Mouse (Mus musculus) heart, embryonic 14.5 days (tissue): ENCODE measurements around the gene Pard3b. TPM values are rescaled to one million over a fixed set of nuclear protein-coding genes. Genes with fewer than 3 reads are reported as not detected.

Experiments
- ATAC-seq: fragments of 200-750 bp; cut with Nextera tagmentation; 2 replicates; pipeline ENCODE4 v1.8.0; 2017; ENCODE audit warnings: low read depth, moderate TSS enrichment; ENCODE audit not compliant: insufficient number of reproducible peaks, insufficient read depth, low FRiP score
- H3K27ac ChIP-seq, 2 experiments: fragments of 200-500 bp in 1 of 2; fragments of 300-500 bp in 1 of 2; sonication (generic) in 1 of 2; replicated peaks in 1 of 2; 2 replicates each; pipeline ENCODE4 v1.5.1; 2012 to 2014; ENCODE audit warnings: low read depth in 2 of 2, low read length in 2 of 2, control low read depth in 1 of 2, mild to moderate bottlenecking in 1 of 2, mixed read lengths in 1 of 2; ENCODE audit not compliant: control insufficient read depth in 1 of 2, insufficient read depth in 1 of 2
- H3K27me3 ChIP-seq: fragments of 300-500 bp; sonication (generic); 2 replicates; pipeline ENCODE4 v1.6.1; 2014; ENCODE audit warnings: mild to moderate bottlenecking, low read length, control low read depth; ENCODE audit not compliant: control insufficient read depth, insufficient read depth
- H3K36me3 ChIP-seq: fragments of 300-500 bp; sonication (generic); 2 replicates; pipeline ENCODE4 v1.6.1; 2014; ENCODE audit warnings: mild to moderate bottlenecking, control low read depth, low read length, mixed read lengths; ENCODE audit not compliant: control insufficient read depth, insufficient read depth
- H3K4me1 ChIP-seq, 2 experiments: fragments of 200-500 bp in 1 of 2; fragments of 300-500 bp in 1 of 2; sonication (generic) in 1 of 2; 2 replicates each; pipeline ENCODE4 v1.6.1; 2012 to 2014; ENCODE audit warnings: low read length in 2 of 2, control low read depth in 1 of 2, mixed read lengths in 1 of 2; ENCODE audit not compliant: control insufficient read depth in 2 of 2, insufficient read depth in 2 of 2
- H3K4me2 ChIP-seq: fragments of 300-500 bp; sonication (generic); 2 replicates; pipeline ENCODE4 v1.6.1; 2014; ENCODE audit warnings: mild to moderate bottlenecking, low read length
- H3K4me3 ChIP-seq, 2 experiments: fragments of 200-500 bp in 1 of 2; fragments of 300-500 bp in 1 of 2; sonication (generic) in 1 of 2; 2 replicates each; pipeline ENCODE4 v1.5.1; 2012 to 2014; ENCODE audit warnings: low read length in 2 of 2, mild to moderate bottlenecking in 2 of 2, control low read depth in 1 of 2, low read depth in 1 of 2, moderate library complexity in 1 of 2; ENCODE audit not compliant: control insufficient read depth in 1 of 2, insufficient read depth in 1 of 2
- H3K9ac ChIP-seq: fragments of 300-500 bp; sonication (generic); 2 replicates; pipeline ENCODE4 v1.6.1; 2014; ENCODE audit warnings: mild to moderate bottlenecking, low read length
- H3K9me3 ChIP-seq: fragments of 300-500 bp; sonication (generic); 2 replicates; pipeline ENCODE4 v1.6.1; 2016; ENCODE audit warnings: low read length, control low read depth; ENCODE audit not compliant: control insufficient read depth
- WGBS: fragments of 180-500 bp; shearing (Covaris S2); extraction: QIAGEN DNeasy Blood & Tissue Kit; methylation state at CpG from one replicate; pipeline ENCODE4 v1.1.7; 2014; 5-methylcytosine and 5-hydroxymethylcytosine counted together
- polyA plus RNA-seq: library from polyadenylated mRNA; unstranded; fragments of >200 nt; fragmentation: Nextera tagmentation; extraction: Ambion mirVana; gene quantifications from 2 replicates; pipeline ENCODE4 v1.2.1, GENCODE M21; 2014

The Pard3b gene
- polyA plus RNA-seq, 1 experiment from 2014 or later = 17.1 TPM

GRCm38 (mm10) chr1:61698462-61699218 lies 60.0 kb downstream of the Pard3b start:
- H3K27ac ChIP-seq = no peak overlapping the region
- H3K4me3 ChIP-seq = no peak overlapping the region
- WGBS = 79% methylated on average over 10 of the region's 10 CpGs
- ATAC-seq = no peak
- H3K4me1 ChIP-seq = 0 out of 4 replicates have a peak, but pooled peaks cover 0 to 3% of the 10 kb centered on the region in 2 experiments
- H3K27me3 ChIP-seq = no peaks in the 10 kb centered on the region
- H3K9me3 ChIP-seq = no peaks in the 10 kb centered on the region
- H3K9ac ChIP-seq = no peak overlapping the region
- H3K4me2 ChIP-seq = no peak overlapping the region
- no peaks in the 10 kb centered on the region for H3K36me3 ChIP-seq

DNA sequence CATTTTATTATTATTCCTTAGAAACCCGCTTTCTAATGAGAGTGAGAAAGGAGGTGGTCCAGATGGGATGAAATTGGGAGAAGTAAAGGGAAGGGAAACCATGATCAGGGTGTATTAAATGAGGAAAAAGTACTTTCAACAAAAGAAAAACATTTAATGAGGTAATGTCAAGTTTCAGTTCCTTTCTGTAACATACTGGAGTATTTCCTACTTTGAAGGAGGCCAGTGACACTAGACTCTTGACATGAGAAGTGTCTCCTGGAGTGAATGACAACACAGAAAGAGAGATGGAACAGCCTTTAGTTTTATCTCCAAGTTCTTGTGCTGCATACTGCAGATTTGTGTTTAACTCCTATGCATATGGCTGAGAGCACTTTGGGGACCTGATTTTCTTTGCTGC lies 71.2 kb downstream of the Pard3b start:
- no peaks in the 10 kb centered on the region for H3K36me3 ChIP-seq
- H3K27ac ChIP-seq = no peak overlapping the region
- no peak overlapping the region for H3K4me3 ChIP-seq
- ATAC-seq = no peak
- WGBS = 89% methylated on average over 1 of the region's 1 CpGs
- no peaks in the 10 kb centered on the region for H3K27me3 ChIP-seq
- no peak overlapping the region for H3K4me2 ChIP-seq
- no peaks in the 10 kb centered on the region for H3K9me3 ChIP-seq
- no peaks in the 10 kb centered on the region; a peak in 1 of 4 replicates for H3K4me1 ChIP-seq
- no peak overlapping the region for H3K9ac ChIP-seq

DNA sequence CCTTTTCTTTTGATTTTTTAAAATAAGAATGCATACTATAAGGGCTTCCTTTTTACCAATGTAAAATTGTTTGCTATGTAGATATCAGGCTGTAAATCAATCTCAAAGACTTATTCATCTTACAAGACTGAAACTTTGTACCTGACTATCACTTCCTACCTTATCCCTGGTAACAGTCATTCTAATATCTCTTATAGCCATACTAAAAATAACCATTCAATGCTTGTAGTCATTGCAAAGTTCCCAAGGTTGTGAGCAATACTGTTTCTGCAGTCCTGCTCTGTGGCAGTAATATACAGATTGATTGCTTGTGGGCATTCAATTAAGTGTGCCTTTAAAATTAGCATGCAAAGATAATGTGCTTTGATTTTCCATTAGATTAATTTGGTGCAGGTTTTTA lies 72.9 kb downstream of the Pard3b start:
- no peak for ATAC-seq
- H3K9ac ChIP-seq = no peak overlapping the region
- no peaks in the 10 kb centered on the region for H3K27me3 ChIP-seq
- no peak overlapping the region for H3K4me2 ChIP-seq
- H3K4me3 ChIP-seq = no peak overlapping the region
- no peaks in the 10 kb centered on the region for H3K9me3 ChIP-seq
- H3K27ac ChIP-seq = no peak overlapping the region
- H3K36me3 ChIP-seq = no peaks in the 10 kb centered on the region
- no peaks in the 10 kb centered on the region; a peak in 1 of 4 replicates for H3K4me1 ChIP-seq

- Histone ChIP-seq H3K4me1 (no peaks in the 10 kb centered on the region), H3K27me3 (no peaks in the 10 kb centered on the region), H3K9ac (no peak overlapping the region), H3K27ac (no peak overlapping the region), H3K36me3 (no peaks in the 10 kb centered on the region), H3K9me3 (peaks cover 6% of the 10 kb centered on the region; the same call in 1 of the 2 replicates), H3K4me2 (no peak overlapping the region), H3K4me3 (no peak overlapping the region)
- ATAC-seq = no peak
- 81% methylated on average over 4 of the region's 4 CpGs for WGBS
Measured at GRCm38 (mm10) chr1:61729654-61730053, 91.0 kb downstream of the Pard3b start.

DNA sequence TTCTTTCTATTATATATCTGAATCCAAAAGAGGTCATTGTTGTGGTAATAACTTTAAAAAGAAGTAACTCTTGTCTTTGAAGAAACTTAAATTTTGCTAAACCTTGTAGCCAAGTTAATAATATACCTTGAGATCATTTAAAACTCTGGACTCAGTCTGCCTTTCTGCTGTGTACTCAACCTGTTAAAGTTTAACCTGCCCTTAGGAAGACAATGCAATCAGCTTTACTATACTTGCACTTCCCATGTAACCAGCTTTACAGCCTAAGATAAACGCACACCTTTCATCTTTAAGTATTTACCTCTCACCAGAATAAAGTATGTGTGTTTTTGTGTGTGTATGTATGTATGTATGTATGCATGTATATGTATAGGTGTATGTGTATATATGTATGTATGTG lies 97.9 kb downstream of the Pard3b start:
- WGBS = 90% methylated on average over 1 of the region's 1 CpGs
- no peak for ATAC-seq
- Histone ChIP-seq H3K36me3 (no peaks in the 10 kb centered on the region), H3K4me3 (no peak overlapping the region), H3K9me3 (no peaks in the 10 kb centered on the region), H3K4me1 (no peaks in the 10 kb centered on the region), H3K27me3 (no peaks in the 10 kb centered on the region), H3K27ac (no peak overlapping the region), H3K9ac (no peak overlapping the region), H3K4me2 (no peak overlapping the region)

- ATAC-seq = no peak
- H3K9me3 ChIP-seq = no peaks in the 10 kb centered on the region
- no peaks in the 10 kb centered on the region for H3K36me3 ChIP-seq
- H3K27ac ChIP-seq = no peak overlapping the region
- H3K4me1 ChIP-seq = no peaks in the 10 kb centered on the region
- H3K27me3 ChIP-seq = no peaks in the 10 kb centered on the region
- no peak overlapping the region for H3K4me2 ChIP-seq
- no peak overlapping the region for H3K4me3 ChIP-seq
- no peak overlapping the region for H3K9ac ChIP-seq
Measured at GRCm38 (mm10) chr1:61742831-61743230, 104.2 kb downstream of the Pard3b start.

- H3K9me3 ChIP-seq = no peaks in the 10 kb centered on the region
- H3K4me1 ChIP-seq = no peaks in the 10 kb centered on the region
- no peaks in the 10 kb centered on the region for H3K27me3 ChIP-seq
- ATAC-seq = no peak
- no peak overlapping the region for H3K4me3 ChIP-seq
- H3K9ac ChIP-seq = no peak overlapping the region
- H3K27ac ChIP-seq = no peak overlapping the region
- H3K4me2 ChIP-seq = no peak overlapping the region
- H3K36me3 ChIP-seq = no peaks in the 10 kb centered on the region
Measured at GRCm38 (mm10) chr1:61747481-61747880, 108.9 kb downstream of the Pard3b start.

DNA sequence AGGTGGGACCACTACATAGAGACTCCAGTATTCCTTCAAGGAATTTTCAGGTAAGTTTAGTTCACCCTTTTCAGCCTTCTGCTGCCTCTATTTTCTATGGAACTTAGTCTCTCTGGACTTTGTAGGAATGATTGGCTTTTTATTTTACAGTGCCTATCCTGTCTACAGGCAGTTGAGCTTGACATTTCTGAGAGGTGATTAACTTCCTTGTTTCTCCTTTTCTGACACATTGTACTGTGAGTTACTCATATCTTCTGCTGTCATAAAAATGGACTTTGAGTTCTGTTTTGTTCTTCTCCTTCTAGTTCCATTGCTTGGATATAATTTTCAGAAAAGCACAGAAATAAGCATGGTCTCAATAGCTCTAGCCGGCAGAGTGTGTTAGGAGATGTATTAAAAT lies 112.4 kb downstream of the Pard3b start:
- no peak overlapping the region for H3K4me3 ChIP-seq
- no peak overlapping the region for H3K9ac ChIP-seq
- H3K4me2 ChIP-seq = no peak overlapping the region
- H3K36me3 ChIP-seq = no peaks in the 10 kb centered on the region
- no peaks in the 10 kb centered on the region for H3K9me3 ChIP-seq
- H3K27me3 ChIP-seq = no peaks in the 10 kb centered on the region
- no peak overlapping the region for H3K27ac ChIP-seq
- 91% methylated on average over 1 of the region's 1 CpGs for WGBS
- no peak for ATAC-seq
- no peaks in the 10 kb centered on the region for H3K4me1 ChIP-seq
